Mouse (Mus musculus): ENCODE data around the gene Plac9a.
"Not testable (repeated sequence)": the region's sequence is repeated elsewhere in the genome, so short reads cannot be mapped to it uniquely, and the experiment has no call there.

GRCm38 (mm10) chr14:25905243-25905642, 2.3 kb upstream of the Plac9a start:
- not testable (repeated sequence) for TF ChIP-seq POLR2A (IDR thresholded peaks at IDR 0.05; ENCODE audit: low read depth, low read length); CTCF (IDR thresholded peaks at IDR 0.05; ENCODE audit: borderline replicate concordance, insufficient read depth, low read length)

Measured in embryonic fibroblast, embryonic 13.5 days (primary cell).